Comparison of ENCODE assay signal across 28 mouse cellular contexts in genomic region chr4:48270532-48270931, GRCm38 (mm10).
"Had no signal": no experiment of that assay in that cellular context is flagged by ENCODE, and none has a peak within 500 bp of the region (broad histone marks: within the 10 kb centered on the region; RNA-seq: fewer than 3 reads in every experiment).

No protein-coding gene starts in this region.

- H3K36me3 ChIP-seq: embryonic facial prominence, embryonic 12.5 days; embryonic facial prominence, embryonic 13.5 days; embryonic facial prominence, embryonic 15.5 days; forebrain, embryonic 12.5 days; forebrain, embryonic 15.5 days had no signal

- H3K27ac ChIP-seq: embryonic facial prominence, embryonic 10.5 days; embryonic facial prominence, embryonic 12.5 days; embryonic facial prominence, embryonic 13.5 days; embryonic facial prominence, embryonic 15.5 days; forebrain, embryonic 10.5 days; forebrain, embryonic 12.5 days; forebrain, embryonic 13.5 days; forebrain, embryonic 15.5 days; gastrocnemius, adult 2 months had no signal

- ATAC-seq: forebrain, embryonic 13.5 days; forebrain, embryonic 14.5 days; forebrain, embryonic 15.5 days; forebrain, embryonic 16.5 days; forebrain, postnatal 0 days had no signal

- H3K4me3 ChIP-seq: embryonic facial prominence, embryonic 10.5 days; embryonic facial prominence, embryonic 12.5 days; embryonic facial prominence, embryonic 13.5 days; embryonic facial prominence, embryonic 15.5 days; erythroblast, embryonic 14.5 days; forebrain, embryonic 10.5 days; forebrain, embryonic 12.5 days; forebrain, embryonic 13.5 days; forebrain, embryonic 15.5 days; gastrocnemius, adult 2 months had no signal

- H3K27me3 ChIP-seq: embryonic facial prominence, embryonic 12.5 days; embryonic facial prominence, embryonic 13.5 days; embryonic facial prominence, embryonic 15.5 days; forebrain, embryonic 12.5 days; forebrain, embryonic 13.5 days; forebrain, embryonic 15.5 days had no signal

- H3K9ac ChIP-seq: embryonic facial prominence, embryonic 12.5 days; embryonic facial prominence, embryonic 13.5 days; embryonic facial prominence, embryonic 15.5 days; forebrain, embryonic 12.5 days; forebrain, embryonic 13.5 days; forebrain, embryonic 15.5 days; forebrain, postnatal 0 days had no signal

- DNase-seq: cerebellum, adult 2 months; cerebellum, adult 8-10 months; cerebellum, adult 9-10 months; cerebellum, adult 9-11 months; cerebellum, postnatal 10 days; cerebellum, postnatal 14 days; cerebellum, postnatal 25 days; cerebellum, postnatal 36 days; embryo, embryonic 11 days; forebrain, postnatal 0 days; gastrocnemius, adult 2 months; gastrocnemius, postnatal 10 days; gastrocnemius, postnatal 14 days; gastrocnemius, postnatal 25 days; gastrocnemius, postnatal 36 days; heart, adult 11 months; heart, adult 18-20 months had no signal

- H3K4me1 ChIP-seq: embryonic facial prominence, embryonic 10.5 days; embryonic facial prominence, embryonic 12.5 days; embryonic facial prominence, embryonic 15.5 days had no signal

- H3K9me3 ChIP-seq: embryonic facial prominence, embryonic 10.5 days; embryonic facial prominence, embryonic 12.5 days; embryonic facial prominence, embryonic 13.5 days; embryonic facial prominence, embryonic 15.5 days; forebrain, embryonic 10.5 days; forebrain, embryonic 12.5 days; forebrain, embryonic 15.5 days had no signal

- H3K4me2 ChIP-seq: embryonic facial prominence, embryonic 12.5 days; embryonic facial prominence, embryonic 13.5 days; embryonic facial prominence, embryonic 15.5 days; forebrain, embryonic 12.5 days; forebrain, embryonic 13.5 days; forebrain, embryonic 15.5 days had no signal
